Mouse (Mus musculus) spleen, postnatal 10 days (tissue): ENCODE measurements around the gene Timm10.

ENCODE experiments used
- DNase-seq, 2 experiments: peaks; one replicate each; pipeline ENCODE4 v3.0.0; 2021 to 2022; ENCODE audit warnings: low spot score in 2 of 2

The Timm10 gene

DNA sequence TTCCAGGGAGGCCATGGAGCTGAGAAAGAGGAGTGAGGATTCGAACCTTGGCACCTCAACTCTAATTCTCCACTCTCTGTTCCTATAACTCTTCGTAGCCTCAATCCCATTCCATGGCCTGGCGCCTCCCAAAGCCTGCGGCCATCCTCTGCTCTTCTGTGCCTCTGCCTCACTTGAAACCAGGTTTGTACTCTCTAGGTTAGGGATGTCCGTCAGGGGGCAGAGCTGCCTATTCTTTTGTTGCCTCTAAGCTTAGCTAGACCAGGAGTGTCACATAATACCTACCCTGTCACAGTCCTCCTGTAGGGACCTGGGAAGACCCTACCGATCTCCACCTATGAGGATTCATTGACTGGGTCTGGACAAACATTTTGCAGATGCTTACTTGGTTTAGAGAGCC lies 14.1 kb upstream of the Timm10 start:
- no peak for DNase-seq

DNA sequence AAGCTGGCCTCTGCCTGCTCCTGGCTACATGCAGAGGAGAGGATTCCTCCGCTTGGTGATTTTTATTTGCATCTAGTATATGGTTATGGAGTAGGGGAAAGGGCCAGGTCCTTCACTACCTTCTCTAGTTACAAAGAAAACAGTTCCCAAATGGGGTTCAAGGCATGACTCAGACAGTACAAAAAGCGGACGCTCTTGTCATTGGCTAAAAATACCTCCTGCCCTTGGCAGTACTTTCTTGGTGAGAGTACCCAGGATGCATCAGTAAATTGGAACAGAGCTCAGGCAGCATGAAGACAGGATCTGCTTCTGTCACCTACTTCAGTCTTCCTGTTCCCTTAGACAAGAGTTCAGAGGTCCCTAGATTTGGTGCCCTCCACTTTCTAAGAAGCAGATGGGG lies 6.9 kb upstream of the Timm10 start:
- DNase-seq = no peak

DNA sequence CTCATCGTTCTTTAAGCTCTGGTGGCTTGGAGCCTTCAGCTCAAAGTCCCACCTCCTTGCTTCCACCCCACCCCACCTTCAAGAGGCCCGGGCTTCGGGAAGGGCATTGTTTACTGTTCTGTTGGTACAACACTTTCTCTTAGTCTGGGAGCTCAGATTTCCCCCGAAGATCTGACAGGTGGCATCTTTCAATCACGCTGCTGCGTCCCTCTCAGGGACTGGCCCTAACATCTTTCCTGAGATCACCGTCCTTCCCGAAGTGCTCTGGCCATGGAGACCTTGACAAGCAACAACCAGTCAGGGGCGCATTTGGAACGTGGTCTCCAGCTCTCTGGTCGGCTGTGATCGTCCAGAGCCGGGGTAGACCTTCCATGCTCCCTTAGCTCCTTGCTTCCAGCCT lies 4.2 kb upstream of the Timm10 start, which contains the start of gene Smtnl1:
TSS of gene Smtnl1 (minus strand) at position 101 of the 400 bp plus-strand sequence.
- no peak for DNase-seq

DNA sequence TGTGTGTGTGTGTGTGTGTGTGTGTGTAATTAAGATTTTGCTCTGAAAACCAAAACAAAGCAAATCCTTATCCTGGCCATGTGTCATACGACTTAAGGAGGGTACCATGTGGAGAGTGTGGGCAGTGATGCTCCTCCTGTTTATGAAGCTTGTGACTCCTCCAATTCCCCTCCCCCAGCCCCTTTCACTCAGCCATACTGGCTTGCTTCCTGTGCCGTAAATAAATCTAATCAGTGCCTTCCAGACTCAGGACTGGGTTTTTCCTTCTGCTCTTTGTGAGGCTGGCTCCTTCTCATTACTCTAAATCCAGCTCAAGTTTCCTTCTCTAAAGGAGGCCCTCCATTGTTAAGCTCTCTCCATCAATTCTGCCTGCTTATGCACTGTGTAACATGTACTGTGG lies 3.6 kb upstream of the Timm10 start:
- DNase-seq = no peak

DNA sequence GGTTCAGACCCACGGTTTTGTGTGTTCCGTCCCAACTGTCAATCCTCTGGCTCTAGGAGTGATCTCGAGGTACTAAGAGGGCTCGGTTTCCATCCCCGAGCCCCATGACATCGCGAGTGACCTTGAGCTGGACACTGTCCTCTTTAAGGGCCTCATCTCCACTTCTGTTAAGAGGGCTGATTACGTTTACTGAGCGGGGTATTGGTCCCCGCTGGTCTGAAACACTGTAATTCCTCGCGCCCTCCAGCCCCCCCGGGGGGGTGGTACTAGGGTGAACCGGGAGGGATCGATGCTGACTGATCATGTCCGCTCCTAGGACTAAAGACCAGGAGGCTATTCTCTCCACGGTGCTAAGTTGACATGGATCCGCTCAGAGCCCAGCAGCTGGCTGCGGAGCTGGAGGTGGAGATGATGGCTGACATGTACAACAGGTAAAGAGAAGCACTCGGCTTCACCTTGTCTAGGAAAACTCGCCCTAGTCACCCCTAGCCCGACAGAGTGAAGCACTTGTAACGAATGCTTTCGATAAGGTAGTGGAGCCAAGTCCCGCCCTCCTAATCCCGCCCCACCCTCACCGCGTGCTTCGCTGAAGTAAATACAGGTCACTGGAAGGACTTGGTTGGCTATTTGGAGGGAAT lies 605 bp downstream of the Timm10 start:
- peak; percentile 56 to 74 for DNase-seq

DNA sequence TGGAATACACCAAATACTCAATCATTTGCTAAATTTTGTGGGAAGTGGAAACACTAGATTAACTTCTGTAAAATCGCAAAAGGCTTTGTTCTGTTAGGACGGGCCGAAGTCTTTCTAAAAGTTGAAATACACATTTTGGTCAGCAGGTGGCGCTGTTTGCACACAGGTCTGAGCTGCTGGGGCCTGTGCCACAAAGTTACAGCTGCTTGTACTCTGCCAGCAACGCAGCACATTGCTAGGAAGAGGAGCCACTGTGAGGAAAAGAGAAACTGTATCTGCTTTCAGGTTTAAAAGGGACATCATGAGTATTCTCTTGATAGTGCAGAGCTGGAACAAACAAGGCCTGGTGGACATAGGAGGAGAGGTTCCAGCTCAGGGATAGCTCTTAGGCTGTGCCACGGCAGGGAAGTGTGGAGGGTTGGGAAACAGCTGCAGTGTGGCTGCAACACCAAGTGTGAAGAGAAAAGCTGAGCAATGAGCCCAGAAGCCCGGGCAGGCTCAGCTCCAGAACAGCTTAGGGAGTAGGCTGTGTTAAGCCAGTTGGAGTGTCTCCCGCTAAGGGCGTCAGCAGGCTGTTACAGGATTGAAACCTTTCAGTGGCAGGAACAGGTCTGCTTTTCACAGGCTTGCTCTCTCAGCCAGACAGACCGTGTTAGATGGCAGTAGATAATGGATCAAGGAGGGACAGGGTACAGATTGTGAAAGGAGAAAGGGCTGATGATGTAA lies 5.0 kb downstream of the Timm10 start:
- peak; percentile 87 to 89 for DNase-seq

DNA sequence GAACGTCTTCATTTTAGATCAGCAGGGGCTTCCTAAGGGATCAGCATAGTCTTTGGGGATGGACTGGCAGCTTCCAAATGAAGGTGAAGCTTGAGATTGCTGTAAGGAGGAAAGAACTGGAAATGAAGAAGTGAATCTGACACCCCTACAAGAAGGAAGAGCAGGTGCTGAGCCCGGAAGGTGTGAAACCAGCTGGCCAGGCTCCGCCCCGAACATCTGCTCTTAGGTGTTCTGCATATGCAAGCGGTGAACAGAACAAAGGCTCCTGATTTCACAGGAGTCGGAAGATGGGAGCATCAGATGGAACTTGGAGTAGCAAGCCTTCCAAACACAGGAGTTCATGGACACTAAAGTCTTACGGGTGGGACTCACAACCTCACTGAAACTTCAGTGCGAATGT lies 10.3 kb downstream of the Timm10 start:
- peak in 1 of 2 experiments; percentile 65 for DNase-seq

DNA sequence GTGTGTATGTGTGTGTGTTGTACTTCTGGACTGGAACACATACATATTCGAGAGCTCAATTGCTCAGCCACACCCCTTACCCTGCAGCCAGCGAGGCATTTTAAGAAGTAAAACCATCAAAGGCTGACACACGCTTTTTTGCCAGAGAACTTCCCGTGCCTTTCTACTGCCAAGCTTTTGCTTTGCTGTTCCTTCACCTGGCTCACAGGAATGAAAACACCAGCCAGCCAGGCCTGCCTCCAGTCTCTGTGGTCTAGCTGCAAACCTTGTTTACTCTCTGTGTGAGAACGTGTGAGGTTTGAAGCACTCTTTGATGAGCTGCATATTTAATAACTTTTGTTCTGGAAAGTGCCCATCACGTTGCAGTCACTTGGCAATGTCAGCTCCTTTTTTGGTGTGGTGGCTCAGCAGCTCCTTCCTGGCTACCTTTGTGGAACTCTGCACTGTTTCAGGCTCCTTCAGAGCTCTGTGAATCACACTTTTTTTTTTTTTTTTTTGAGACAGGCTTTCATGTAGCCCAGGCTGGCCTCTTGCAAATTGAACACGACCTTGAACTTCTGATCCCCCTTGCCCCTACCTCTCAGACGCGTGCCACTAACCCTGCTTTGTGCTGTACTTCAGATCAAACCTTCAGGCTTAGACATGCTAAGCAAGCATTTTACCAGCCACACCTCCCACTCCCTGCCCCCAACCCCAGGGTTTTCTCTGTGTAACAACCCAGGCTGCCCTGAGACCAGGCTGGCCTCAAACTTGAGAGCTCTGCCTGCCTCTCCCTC lies 11.2 kb downstream of the Timm10 start:
- DNase-seq = no peak

DNA sequence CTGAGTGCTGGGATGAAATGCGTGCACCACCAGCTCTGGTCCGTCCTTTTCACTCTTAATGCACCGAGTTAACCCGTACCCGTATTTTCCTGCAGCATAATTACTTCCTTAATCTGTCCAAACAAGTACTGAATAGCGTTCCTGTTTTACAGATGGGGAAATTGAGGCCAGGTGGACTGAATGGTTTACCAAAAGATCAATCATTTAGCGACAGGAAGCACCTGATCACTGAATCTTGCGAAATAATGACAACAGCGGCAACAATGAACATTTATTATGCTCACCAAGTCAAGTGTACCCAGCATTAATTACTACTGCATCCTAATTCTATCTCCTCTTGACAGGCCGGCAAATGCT lies 11.8 kb downstream of the Timm10 start, which contains the start of gene Slc43a1:
TSS of gene Slc43a1 (plus strand) at position 258 of the 357 bp plus-strand sequence.
- DNase-seq = no peak

DNA sequence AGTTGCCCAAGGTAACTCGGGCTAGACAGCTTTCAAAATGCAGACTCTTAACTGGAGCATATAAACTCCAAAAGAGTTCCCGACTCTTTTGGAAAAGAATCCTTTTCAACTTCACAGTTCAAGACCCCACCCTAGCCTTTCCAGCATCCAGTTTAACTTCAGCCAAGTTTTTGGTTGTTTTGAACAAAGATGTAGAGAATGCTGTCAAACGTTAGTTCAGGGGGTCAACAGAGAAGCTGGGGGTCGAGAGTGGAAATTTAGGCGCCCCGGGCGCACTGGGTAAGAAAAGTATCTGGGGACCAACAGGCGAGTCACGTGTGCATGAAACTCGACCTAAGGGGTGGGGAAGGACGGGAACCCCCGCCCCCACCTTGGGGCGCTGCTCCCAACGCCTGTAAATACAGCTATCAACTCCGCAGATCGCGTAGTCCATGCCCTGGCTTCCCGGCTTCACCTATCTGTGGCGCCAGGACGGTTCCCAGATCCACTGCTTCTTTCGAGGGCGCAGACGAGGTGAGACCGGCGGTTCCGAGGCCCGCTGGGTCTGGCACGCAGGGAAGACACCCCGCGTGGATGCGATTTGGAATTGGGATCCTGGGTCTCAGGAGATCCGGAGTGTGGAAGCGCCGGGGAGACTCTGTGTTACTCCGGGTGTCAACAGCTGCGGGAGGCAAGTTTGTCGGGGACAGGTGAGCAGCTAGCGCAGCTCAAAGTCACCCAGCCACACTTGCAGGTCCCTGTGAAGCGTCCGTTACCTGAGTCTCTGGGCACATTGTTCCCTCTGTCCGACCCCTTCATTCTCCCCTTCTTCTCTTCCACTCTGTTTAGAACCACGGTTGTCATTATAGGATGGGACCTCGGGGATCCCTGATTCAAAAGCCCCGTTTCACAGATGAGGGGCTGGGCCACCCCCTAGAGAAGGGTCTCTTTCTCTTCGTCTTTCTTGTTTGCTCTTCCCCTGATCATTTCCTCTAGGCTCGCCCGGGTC lies 12.5 kb downstream of the Timm10 start:
- peak; percentile 78 to 83 for DNase-seq

DNA sequence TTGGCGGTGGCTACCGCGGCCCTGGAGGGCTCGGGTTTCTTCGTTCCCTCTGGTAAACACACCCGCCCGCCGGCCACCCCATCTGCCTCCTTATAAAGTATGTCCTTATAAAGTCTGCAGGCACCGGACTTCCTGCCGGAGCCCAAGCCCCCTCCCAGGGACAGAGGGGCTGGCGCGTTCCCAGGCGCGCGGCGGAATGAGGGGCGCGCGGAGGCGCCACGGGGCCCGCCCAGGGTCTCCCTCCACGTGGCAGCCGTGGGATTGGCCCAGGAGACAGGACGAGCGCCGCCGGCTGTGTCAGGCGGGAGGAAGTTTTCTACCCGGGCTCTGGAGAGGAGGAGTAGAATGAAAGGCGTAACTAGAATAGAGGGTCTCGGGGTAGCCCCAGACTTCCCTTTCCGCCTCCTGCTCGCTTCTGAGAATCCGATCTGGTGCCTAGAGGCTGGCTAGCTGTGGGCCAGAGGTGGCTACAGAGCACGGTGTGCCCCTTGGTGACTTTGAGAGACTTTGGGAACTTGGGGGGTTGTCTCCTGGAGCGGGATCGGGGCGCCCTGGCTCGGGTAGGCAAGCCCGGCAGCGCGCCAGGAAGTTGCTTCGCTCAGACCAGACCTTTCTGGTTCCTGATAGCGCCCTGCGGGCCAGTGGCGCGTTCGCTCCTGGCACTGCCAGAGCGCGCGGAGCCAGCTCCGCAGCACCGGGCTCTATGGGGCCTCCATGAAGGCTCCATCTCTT lies 13.4 kb downstream of the Timm10 start:
- peak; percentile 86 to 88 for DNase-seq

DNA sequence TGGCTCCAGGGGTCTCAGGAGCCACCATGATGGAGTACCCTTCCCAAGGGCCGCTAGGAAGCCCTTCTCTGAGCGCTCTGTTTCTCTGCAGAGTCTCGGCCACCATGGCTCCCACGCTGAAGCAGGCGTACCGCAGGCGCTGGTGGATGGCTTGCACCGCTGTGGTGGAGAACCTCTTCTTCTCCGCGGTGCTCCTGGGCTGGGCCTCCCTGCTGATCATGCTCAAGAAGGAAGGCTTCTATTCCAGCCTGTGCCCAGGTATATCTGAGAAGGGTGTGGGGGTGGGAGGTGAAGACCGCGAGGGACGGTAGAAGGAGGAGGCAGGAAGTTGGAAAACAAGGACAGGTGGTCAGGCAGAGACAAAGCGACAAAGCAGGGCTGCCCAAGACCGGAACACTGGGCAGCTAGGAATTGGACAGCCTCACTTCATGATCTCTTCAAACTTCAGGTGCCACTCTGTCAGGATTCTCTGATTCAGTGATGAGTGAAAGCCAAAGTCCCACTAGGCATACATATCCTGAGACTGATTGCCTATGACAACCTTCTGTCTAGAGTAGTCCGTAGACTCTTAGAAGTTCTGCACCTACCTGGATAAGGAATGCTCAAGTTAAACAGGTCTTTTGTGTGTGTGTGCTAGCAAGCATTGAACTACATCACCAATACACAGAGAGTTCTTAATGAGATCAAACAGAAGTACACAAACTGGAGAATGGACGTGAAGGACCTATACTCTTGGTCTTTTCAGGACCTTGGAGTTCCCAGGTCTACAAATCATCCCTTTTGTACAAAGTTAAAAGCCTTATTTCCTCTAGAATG lies 14.2 kb downstream of the Timm10 start:
- no peak for DNase-seq

DNA sequence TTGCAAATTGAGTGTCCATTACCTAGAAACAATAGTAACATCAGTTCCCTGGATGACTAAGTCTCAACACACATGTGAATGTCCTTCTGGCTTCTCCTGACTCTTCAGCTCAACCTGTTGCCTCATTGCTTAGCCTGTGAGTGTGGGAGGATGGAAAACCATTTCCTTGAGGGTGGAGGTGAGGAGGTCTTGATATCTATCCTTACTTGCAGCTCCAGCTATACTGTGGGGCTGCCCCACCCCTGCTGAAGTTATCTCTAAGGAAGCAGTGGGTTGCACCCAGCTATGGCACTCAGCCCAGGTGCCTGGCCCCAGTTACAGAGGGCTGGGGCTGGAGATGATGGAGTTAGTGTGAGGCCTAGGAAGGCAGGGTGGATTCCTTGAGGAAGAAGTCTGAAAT lies 15.1 kb downstream of the Timm10 start:
- DNase-seq = peak; percentile 77 to 89

DNA sequence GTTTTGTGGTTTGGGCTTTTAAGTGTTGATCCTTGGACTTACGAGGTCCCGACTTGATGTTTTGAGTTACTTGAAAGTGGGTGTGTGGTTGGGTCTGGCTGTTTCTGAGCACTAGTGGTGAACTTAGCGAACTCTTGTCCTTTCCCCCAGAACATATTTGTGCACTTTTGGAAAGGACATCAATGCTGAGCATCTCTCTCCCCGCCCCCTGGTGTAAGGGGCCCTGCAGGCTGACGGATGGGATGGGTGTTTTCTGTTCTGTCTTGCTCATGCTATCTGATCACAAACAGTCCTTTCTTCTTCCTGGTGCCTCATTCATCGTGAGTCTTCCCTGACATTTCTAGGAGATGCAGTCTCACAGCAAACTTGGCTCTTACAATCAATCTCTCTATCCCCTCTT lies 16.9 kb downstream of the Timm10 start:
- DNase-seq = no peak

DNA sequence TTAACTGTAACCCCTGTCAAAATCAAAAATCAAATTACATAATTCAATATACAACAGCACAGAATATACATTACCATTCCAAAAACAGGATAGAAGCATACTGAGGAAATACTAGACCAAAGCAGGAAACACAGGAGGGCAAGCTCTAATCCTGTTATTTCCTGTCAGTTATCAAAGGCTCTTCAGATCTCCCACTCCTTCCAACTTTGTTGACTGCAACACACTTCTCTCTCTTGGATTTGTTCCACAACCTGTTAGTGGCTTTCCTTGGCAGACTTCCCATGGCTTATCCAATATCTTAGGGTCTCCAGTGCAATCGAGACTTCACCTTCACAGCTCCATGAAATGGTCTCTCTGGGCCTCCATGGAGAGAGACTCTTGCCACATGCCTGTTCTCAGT lies 18.4 kb downstream of the Timm10 start:
- no peak for DNase-seq

DNA sequence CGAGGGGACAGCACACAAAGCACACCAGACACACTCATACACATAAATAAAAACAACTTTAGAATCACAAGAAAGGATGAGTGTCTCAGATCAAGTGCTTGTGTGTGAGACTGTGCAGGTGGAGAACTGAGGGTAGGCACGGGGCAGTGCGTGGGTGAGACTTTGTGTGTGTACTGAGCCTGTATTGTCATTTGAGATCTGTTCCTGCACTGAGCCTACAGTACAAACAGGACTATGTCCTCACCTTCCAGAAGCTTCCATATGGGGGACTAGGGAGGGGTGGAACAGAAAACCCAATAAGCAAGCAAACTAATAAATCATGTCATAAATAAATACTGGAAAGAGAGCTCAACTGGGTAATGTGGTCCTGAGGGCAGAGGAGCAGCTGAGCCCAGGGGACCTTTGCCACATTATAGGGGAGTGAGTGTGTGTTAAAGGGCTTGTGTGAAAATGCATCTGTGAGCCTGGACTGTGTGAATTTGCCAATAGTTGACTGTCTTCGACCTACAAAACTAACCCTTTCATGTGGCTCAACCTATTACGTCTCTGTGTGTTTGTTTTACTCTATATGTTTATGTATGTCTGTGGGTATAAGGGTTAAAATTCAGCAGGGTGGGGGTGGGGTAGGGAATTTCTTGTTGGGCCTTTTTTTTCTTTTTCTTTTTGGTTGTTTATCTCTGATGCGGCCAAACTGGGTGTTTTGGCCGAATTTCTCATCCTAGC lies 23.8 kb downstream of the Timm10 start:
- no peak for DNase-seq

DNA sequence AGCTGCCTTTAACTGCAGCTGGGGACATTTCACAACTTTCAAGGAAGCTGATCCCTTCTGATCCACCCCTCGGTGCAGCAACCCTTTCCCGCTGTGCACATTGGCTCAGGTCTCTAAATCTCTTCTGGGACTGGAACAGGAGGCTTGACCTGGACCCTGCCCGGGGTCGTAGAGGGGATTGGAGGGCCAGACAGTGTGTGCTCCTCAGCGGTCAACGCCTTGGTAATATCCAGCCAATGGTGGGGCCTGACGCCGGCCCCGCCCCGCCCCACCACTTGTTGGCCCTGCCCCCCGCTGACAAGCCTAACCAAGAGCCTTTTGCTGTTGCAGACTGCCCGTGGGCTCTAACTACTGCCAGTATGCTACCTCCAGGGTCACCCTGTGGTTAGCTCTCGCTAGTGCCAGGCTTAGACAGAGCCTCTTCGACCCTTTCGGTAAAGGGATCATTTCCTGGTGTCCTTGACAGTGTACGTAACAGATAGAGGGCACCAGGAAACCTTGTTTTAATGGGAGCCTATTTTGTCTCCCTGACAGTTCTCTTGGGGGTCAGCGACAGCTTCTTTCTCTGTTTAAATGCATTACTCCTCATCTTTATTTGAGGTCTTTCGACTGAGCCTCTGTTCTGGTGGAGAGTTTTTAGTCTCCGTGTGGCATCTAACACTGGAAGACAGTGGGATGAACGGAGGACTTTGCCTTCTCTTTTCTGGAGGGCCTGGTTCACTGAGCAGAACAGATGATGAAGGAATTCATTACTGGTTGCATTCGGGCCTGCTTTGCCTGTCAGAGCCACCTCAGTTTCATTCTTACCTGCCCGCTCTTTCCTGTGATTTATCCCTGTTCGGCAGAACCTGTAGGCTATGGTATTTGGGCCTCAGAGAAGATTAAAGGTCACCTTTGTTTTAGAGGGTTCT lies 24.6 kb downstream of the Timm10 start:
- no peak for DNase-seq

DNA sequence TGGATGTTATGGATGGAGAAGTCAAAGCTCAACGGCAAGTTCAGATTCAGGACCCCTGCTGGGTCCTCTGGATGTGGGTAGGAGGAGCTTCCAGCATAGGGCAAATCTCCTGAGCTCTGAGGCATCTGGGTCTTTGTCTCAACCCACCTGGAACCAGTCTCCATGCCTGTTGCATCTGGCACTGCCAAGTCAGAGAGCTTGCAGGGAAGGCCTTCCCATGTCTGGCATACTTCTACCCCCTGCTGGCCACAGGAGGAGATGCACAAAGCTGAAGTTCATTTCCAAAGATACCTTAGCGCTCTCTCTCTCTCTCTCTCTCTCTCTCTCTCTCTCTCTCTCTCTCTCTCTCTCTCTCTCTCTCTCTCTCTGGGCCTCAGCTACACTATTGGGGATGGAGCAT lies 28.9 kb downstream of the Timm10 start:
- peak; percentile 50 to 76 for DNase-seq
